Mouse (Mus musculus): ENCODE measurements around the gene Dpm3.
"Not testable (repeated sequence)": the region's sequence is repeated elsewhere in the genome, so short reads cannot be mapped to it uniquely, and the experiment has no call there.

Dpm3 gene

GRCm38 (mm10) chr3:89259076-89259475 lies at the start of gene Dpm3:
TSS of gene Dpm3 (plus strand) at chr3:89259358.
- DNase-seq (ENCODE audit: low spot score in 2 of 2): no peak

- no peak for DNase-seq (ENCODE audit: low spot score in 2 of 2)
Measured at GRCm38 (mm10) chr3:89209731-89210130, 49.4 kb upstream of the Dpm3 start.

GRCm38 (mm10) chr3:89210162-89210561 lies 49.0 kb upstream of the Dpm3 start:
- DNase-seq (ENCODE audit: low spot score in 2 of 2): no peak

DNA sequence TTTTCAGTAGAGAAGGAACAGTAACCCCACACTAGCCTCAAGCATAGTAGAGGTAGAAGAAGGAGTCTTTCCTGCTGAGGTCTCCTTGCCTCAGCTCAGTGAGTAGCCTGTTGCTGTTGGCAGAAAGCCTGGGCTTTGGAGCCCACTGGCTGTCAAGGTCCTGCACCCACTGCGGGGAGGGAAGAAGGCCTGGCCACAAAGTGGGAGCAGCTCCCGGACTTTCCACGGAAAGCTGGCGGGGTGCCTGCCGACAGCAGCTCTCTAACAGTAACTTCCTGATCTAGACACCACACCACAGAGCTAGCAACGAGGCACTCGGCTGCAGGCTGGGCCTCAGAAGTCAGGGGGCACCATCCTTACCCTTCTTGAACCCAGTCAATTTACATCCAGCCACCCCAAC lies 48.4 kb upstream of the Dpm3 start:
- no peak for DNase-seq (ENCODE audit: low spot score in 2 of 2)

DNA sequence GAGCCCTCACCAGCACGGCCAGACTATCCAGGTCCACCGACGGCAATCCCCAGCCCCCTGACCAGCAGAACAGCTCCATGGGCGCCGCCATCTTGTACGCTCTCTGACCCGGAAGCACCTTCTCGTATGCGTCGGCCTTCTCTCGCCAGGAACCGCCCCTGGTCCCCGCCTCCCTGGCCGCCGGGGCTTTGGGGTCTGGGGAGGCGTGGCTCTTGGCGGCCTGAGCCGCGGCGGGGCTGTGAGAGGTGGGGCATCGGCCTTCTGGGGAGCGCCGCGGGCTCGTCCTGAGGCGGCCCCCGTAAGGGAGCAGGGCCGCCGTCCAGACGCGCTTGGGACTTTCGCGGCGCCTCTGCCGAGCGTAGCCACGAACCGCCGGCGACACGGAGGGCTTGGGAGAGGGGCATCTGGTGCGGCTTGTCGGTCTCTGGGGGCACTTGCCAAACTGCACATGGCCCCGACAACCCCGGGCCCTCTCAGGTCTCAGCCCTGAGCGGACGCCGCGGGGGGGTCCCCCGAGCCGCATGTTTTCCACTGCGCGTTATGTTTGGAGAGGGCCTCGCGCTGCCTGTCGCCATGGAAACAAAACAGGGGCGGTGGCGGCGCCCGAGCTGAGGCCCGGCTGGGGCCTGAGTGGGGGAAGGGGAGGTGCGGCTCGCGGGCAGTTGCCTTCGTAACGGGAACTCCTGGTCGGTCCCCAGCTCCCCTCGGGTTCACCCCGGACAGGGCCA lies 45.2 kb upstream of the Dpm3 start:
- DNase-seq (ENCODE audit: low spot score in 2 of 2): peak; percentile 88 to 90

DNA sequence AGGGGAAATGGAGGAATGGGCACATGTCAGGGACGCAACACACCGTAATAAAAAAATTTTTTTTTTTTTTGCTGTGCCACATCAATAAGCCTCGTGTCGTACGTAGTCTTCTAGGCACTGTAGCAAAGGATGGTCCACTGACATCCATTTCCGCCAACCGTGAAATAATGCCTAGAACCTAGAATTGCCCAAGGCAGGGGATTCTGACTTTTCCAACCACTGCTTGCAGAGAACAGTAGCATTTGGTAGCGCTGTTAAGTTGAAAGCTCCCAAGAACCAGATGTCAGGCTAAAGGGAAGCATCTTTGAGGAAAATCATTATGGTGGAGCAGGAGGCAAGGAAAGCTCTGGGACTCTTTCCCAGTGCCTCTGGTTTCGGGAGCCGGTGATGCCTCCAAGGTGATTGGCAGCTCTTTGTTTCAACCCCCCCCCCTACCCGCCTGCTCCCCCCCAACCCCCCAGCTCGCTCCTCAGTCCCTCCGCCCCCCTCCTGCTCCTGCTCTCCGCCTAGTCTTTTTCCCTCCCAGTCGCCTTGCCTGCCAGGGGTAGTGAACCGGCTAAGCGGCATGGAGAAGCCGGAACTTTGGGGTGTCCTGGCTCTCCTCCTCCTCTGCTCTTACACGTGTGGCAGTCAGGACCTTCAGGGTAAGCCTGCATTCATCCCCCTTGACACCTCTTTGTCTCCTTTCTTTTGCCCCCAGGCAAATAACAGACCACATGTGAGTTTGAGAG lies 44.3 kb upstream of the Dpm3 start, which contains the start of gene Thbs3:
TSS of gene Thbs3 (plus strand) at position 500 of the 731 bp plus-strand sequence.
- DNase-seq (ENCODE audit: low spot score in 2 of 2): no peak

GRCm38 (mm10) chr3:89215853-89216252 lies 43.3 kb upstream of the Dpm3 start:
- peak; percentile 71 to 74 for DNase-seq (ENCODE audit: low spot score in 2 of 2)

GRCm38 (mm10) chr3:89216407-89216806 lies 42.8 kb upstream of the Dpm3 start:
- not testable (repeated sequence) for DNase-seq (ENCODE audit: low spot score in 2 of 2)

GRCm38 (mm10) chr3:89218271-89218670 lies 40.9 kb upstream of the Dpm3 start:
- DNase-seq (ENCODE audit: low spot score in 2 of 2): no peak

DNA sequence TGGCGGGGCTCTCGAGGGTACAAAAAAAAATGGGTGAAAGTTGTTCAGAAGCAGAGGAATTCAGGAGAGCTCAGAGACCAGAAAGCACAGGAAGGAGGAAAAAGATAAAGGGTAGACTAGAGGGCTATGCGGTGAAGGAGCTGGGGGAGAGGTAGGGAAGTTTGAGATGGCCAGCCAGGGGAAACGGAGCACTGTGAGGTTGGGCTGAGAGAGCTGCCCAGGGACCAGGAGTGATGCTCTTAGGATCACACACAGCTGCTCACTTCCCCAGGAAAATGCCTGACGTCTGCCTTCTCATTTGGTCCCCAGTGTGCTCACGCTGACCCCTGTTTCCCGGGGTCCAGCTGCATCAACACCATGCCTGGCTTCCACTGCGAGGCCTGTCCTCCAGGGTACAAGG lies 39.6 kb upstream of the Dpm3 start:
- no peak for DNase-seq (ENCODE audit: low spot score in 2 of 2)

DNA sequence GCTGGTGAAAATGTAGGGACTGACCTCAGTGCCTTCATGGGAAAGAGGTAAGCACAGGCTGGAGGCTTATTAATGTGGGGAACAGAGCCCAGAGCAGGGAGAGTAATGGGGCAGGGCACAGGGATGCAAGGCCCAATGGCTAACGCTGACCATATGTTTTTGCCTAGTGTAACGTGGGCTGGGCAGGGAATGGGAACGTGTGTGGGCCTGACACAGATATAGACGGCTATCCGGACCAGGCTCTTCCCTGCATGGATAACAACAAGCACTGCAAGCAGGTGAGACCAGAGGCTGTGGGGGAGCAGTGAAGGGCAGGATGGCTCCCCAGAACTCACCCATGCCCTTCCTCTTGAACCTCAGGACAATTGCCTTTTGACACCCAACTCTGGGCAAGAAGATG lies 38.0 kb upstream of the Dpm3 start:
- no peak for DNase-seq (ENCODE audit: low spot score in 2 of 2)

DNA sequence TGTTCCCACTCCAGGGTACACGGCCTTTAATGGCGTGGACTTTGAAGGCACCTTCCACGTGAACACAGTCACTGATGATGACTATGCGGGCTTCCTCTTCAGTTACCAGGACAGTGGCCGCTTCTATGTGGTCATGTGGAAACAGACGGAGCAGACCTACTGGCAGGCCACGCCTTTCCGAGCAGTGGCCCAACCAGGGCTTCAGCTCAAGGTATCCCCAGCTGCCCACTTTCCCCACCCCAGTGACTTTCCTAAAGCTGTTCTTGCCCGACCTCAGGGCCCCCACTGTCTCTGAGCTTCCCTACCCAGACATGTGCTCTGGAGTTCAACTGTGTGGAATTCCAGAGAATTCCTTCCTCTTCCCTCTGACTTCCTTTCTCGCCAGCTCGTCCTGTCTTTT lies 34.4 kb upstream of the Dpm3 start:
- no peak for DNase-seq (ENCODE audit: low spot score in 2 of 2)

DNA sequence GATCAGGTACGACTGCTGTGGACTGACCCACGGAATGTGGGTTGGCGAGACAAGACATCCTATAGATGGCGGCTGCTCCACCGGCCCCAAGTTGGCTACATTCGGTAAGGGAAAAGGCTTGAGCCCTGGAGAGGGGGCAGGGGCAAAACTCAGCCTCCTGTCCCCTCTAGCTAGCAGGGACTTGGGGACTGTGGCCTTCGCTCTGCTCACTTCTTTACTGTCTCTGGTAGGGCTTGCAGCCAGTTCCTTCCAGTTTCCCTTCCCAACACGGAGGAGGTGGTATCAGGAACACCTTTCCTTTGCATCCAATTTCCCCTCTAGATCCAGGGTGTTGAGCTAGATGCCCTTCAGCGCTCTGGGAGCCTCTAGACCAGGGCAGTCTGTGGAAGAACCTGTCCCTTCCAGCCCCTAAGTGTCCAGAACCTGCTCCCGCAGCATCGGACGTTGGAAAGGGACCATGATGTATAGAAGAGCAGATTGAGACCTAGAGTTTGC lies 33.8 kb upstream of the Dpm3 start:
- DNase-seq (ENCODE audit: low spot score in 2 of 2): no peak

DNA sequence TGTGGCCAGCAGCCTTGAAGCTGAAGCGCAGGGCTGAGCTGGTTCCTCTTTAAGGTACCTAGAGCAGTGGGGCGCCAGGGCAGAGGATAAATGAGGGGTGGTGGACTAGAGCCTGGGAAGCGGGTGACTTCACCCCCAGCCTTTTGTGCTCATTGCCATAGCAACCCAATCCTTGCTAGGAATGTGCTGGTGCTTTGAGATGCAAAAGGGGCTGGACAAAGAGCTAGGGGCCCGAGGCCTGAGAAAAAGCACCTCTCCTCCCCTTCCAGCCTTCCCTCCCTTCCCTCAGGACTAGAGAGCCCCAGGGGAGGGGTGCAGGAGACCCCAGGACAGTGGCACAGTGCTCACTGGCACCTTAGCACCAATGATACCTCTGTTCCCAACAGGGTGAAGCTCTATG lies 33.2 kb upstream of the Dpm3 start:
- DNase-seq (ENCODE audit: low spot score in 2 of 2): no peak

DNA sequence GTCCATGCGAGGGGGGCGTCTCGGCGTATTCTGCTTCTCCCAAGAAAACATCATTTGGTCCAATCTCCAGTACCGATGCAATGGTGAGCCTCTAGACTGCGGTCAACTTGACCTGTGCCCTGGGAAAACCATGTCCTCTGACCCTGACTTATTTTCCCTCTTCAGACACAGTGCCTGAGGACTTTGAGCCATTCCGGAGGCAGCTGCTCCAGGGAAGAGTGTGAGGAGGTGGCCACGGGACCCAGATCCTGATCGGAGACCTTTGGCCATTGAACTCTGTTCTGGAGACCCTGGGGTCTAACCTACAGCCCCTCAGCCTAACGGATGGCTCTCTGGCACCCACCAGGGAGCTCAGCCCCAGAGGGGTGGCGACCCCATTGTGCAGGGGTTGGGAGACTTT lies 32.8 kb upstream of the Dpm3 start:
- no peak for DNase-seq (ENCODE audit: low spot score in 2 of 2)

- no peak for DNase-seq (ENCODE audit: low spot score in 2 of 2)
Measured at GRCm38 (mm10) chr3:89226900-89227299, 32.3 kb upstream of the Dpm3 start, which contains the start of gene Mtx1. TSS of gene Mtx1 (minus strand) at chr3:89227088.

DNA sequence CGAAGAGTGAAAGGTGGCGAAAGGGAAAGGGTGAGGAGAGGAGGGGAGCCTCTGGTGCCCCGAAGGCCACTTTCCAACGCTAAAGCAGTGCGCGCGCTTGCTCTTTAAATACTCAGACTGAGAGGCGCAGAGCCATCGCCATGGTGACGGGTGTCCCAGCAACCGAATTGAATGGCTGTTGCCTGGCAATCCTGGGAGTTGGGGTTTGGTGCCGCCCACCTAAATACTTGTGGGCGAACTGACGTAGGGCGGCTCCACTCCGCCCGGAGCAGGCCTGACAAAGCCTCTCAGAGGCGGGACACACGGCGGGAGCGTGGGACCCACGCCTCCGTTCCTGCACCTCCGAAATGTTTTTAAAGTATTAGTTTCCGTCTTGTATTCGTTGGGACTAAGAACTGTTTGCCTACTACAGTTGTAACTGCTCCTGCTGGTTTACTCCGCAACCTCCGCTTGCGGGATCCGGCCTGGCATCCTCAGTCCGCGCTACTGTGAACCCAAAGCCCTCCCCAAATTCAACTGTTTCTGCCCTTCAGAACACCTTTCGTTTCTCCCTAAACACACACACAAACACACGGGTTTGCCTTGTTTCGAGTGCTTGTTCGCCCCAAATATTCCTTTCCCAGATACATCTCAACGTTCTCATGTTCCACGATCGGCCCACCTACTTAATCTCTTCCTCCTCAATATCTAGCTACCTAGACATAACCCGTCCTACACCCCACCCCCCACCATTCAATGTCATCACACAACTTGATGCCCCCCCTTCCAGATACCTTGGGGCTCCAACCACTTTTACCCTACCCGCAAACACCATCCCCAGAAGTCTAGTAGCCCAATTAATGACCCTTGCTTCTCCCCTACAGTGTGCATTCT lies 31.6 kb upstream of the Dpm3 start:
- peak in 1 of 2 experiments; percentile 53 for DNase-seq (ENCODE audit: low spot score in 2 of 2)

- DNase-seq (ENCODE audit: low spot score in 2 of 2): peak; percentile 82 to 85
Measured at GRCm38 (mm10) chr3:89228180-89228549, 31.0 kb upstream of the Dpm3 start.

- DNase-seq (ENCODE audit: low spot score in 2 of 2): no peak
Measured at GRCm38 (mm10) chr3:89228836-89229235, 30.3 kb upstream of the Dpm3 start, which contains the start of gene Muc1. TSS of gene Muc1 (plus strand) at chr3:89229057.

DNA sequence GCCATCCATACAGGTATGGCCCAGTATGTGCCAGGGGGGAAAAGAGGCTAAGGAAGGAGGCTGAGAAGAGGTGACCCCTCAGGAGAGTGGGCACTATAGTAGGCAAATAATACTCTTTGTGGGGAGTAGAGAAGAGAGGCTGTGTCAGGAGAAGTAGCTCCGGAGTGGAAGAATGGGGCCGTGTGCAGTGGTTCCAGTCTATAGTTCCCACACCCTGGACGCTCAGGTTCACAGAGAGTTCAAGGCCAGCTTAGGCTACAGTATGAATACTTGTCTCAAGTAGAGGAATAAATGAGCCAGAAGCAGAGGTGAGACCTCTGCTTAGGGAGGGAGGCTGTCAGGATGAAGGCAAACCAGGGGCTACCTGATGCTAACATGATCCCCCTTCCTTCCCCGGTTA lies 29.9 kb upstream of the Dpm3 start:
- DNase-seq (ENCODE audit: low spot score in 2 of 2): no peak

GRCm38 (mm10) chr3:89230561-89230960 lies 28.6 kb upstream of the Dpm3 start:
- DNase-seq (ENCODE audit: low spot score in 2 of 2): no peak

DNA sequence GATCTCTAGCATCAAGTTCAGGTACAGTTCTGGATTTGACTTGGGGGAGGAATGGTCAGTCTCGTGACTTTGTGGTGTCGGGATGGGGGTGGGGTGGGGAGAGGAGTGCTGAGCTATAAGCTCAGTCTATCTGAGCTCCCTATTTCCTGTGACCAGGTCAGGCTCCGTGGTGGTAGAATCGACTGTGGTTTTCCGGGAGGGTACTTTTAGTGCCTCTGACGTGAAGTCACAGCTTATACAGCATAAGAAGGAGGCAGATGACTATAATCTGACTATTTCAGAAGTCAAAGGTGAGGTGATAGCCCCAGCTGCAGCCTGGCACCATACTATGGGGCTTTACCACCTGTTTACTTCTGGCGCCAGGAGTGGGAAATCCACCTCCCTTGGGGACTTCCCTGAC lies 27.8 kb upstream of the Dpm3 start:
- no peak for DNase-seq (ENCODE audit: low spot score in 2 of 2)
